ENCODE assay signal across 29 mouse cellular contexts in the genomic region with DNA sequence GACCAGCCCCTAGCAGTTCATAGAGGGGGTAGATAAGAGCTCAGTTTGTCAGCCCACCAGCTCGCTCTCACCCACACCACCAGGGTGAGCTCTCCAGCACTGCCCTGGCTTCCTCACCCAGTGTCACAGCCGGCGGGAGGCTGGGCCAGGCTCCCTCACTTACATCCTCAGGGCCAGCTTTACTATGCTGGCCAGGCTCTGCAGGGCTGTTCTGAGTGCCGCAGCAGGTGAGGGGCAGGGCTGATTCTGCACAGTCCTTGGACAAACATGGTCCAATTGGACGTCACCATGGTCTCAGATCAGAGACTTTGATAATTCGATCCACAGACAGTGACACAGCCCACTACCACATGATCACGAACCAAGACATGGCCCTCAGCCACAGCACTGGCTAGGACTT. TPM values are rescaled to one million over a fixed set of nuclear protein-coding genes. Genes with fewer than 3 reads are reported as not detected.
DNase-seq lines count a peak whose midpoint lies in the region; ATAC-seq and TF ChIP-seq lines count a peak whose summit lies in the region.
"Had no signal": no experiment of that assay in that cellular context is flagged by ENCODE, and none has a peak within 500 bp of the region (broad histone marks: within the 10 kb centered on the region; RNA-seq: fewer than 3 reads in every experiment).

No protein-coding gene starts in this region.

- no peak for TF ChIP-seq CTCF in intestine, postnatal 0 days (IDR thresholded peaks at IDR 0.05; ENCODE audit: low read depth)
- TF ChIP-seq CTCF in liver, postnatal 0 days (IDR thresholded peaks at IDR 0.05; ENCODE audit: low read depth): no peak
- TF ChIP-seq CTCF in midbrain, postnatal 0 days (IDR thresholded peaks at IDR 0.05): no peak

- WGBS in forebrain, embryonic 15.5 days: 88% methylated on average over 7 of the region's 7 CpGs
- whole genome bisulfite sequencing in forebrain, embryonic 10.5 days: 86% methylated on average over 7 of the region's 7 CpGs
- 85% methylated on average over 7 of the region's 7 CpGs for WGBS in intestine, embryonic 15.5 days
- WGBS in intestine, postnatal 0 days: 84% methylated on average over 7 of the region's 7 CpGs
- WGBS in liver, embryonic 12.5 days (ENCODE audit: insufficient replicate concordance): 72% methylated on average over 7 of the region's 7 CpGs
- 73% methylated on average over 7 of the region's 7 CpGs for WGBS in liver, postnatal 0 days (ENCODE audit: insufficient replicate concordance)
- WGBS in midbrain, postnatal 0 days: 82% methylated on average over 7 of the region's 7 CpGs
- WGBS in midbrain, embryonic 14.5 days: 85% methylated on average over 7 of the region's 7 CpGs

- no peaks in the 10 kb centered on the region for H3K9me3 ChIP-seq in forebrain, embryonic 15.5 days
- H3K9me3 ChIP-seq in forebrain, embryonic 10.5 days: no peaks in the 10 kb centered on the region
- H3K9me3 ChIP-seq in intestine, embryonic 15.5 days: no peaks in the 10 kb centered on the region
- no peaks in the 10 kb centered on the region for H3K9me3 ChIP-seq in intestine, postnatal 0 days (ENCODE audit: control insufficient read depth)
- H3K9me3 ChIP-seq in liver, embryonic 12.5 days (replicated peaks): no peaks in the 10 kb centered on the region
- H3K9me3 ChIP-seq in liver, postnatal 0 days (ENCODE audit: low read length): no peaks in the 10 kb centered on the region
- no peaks in the 10 kb centered on the region for H3K9me3 ChIP-seq in midbrain, postnatal 0 days (ENCODE audit: low read length)
- no peaks in the 10 kb centered on the region for H3K9me3 ChIP-seq in midbrain, embryonic 14.5 days (ENCODE audit: control insufficient read depth, low read length)
- H3K9me3 ChIP-seq: embryonic facial prominence, embryonic 12.5 days had no signal

- H3K27ac ChIP-seq in forebrain, embryonic 15.5 days (replicated peaks): no peak overlapping the region
- H3K27ac ChIP-seq in forebrain, embryonic 10.5 days: no peak overlapping the region
- H3K27ac ChIP-seq in intestine, embryonic 15.5 days: no peak overlapping the region
- H3K27ac ChIP-seq in intestine, postnatal 0 days (ENCODE audit: low read depth, low read length): no peak overlapping the region
- no peak overlapping the region for H3K27ac ChIP-seq in liver, embryonic 12.5 days
- H3K27ac ChIP-seq in liver, postnatal 0 days (ENCODE audit: low read depth): no peak overlapping the region
- H3K27ac ChIP-seq in midbrain, postnatal 0 days (ENCODE audit: low read depth, low read length): no peak overlapping the region
- H3K27ac ChIP-seq in midbrain, embryonic 14.5 days (replicated peaks; ENCODE audit: low read depth, low read length): no peak overlapping the region
- H3K27ac ChIP-seq: embryonic facial prominence, embryonic 12.5 days; heart, adult 2 months had no signal

- H3K4me1 ChIP-seq in forebrain, embryonic 15.5 days: no peaks in the 10 kb centered on the region
- no peaks in the 10 kb centered on the region for H3K4me1 ChIP-seq in forebrain, embryonic 10.5 days
- no peaks in the 10 kb centered on the region for H3K4me1 ChIP-seq in intestine, embryonic 15.5 days (replicated peaks)
- H3K4me1 ChIP-seq in intestine, postnatal 0 days (replicated peaks; ENCODE audit: control insufficient read depth, insufficient read depth, low read length): no peaks in the 10 kb centered on the region
- H3K4me1 ChIP-seq in liver, embryonic 12.5 days: no peaks in the 10 kb centered on the region
- H3K4me1 ChIP-seq in liver, postnatal 0 days (ENCODE audit: insufficient read depth): no peaks in the 10 kb centered on the region
- H3K4me1 ChIP-seq in midbrain, postnatal 0 days (ENCODE audit: insufficient read depth, low read length): no peaks in the 10 kb centered on the region
- no peaks in the 10 kb centered on the region for H3K4me1 ChIP-seq in midbrain, embryonic 14.5 days (ENCODE audit: control insufficient read depth, insufficient read depth, low read length)
- H3K4me1 ChIP-seq: embryonic facial prominence, embryonic 12.5 days had no signal

- H3K4me2 ChIP-seq in forebrain, embryonic 15.5 days (replicated peaks): no peak overlapping the region
- H3K4me2 ChIP-seq in intestine, embryonic 15.5 days (replicated peaks): no peak overlapping the region
- no peak overlapping the region for H3K4me2 ChIP-seq in intestine, postnatal 0 days (replicated peaks; ENCODE audit: low read depth)
- no peak overlapping the region for H3K4me2 ChIP-seq in liver, embryonic 12.5 days
- no peak overlapping the region for H3K4me2 ChIP-seq in liver, postnatal 0 days (ENCODE audit: low read depth, low read length)
- no peak overlapping the region for H3K4me2 ChIP-seq in midbrain, postnatal 0 days (ENCODE audit: low read depth, low read length, poor library complexity, severe bottlenecking)
- H3K4me2 ChIP-seq in midbrain, embryonic 14.5 days (ENCODE audit: low read length): no peak overlapping the region
- H3K4me2 ChIP-seq: embryonic facial prominence, embryonic 12.5 days; heart, embryonic 11.5 days had no signal

- no peaks in the 10 kb centered on the region for H3K27me3 ChIP-seq in forebrain, embryonic 15.5 days
- H3K27me3 ChIP-seq in forebrain, embryonic 10.5 days (ENCODE audit: poor library complexity, severe bottlenecking): no peaks in the 10 kb centered on the region
- H3K27me3 ChIP-seq in intestine, embryonic 15.5 days (replicated peaks): no peaks in the 10 kb centered on the region
- H3K27me3 ChIP-seq in intestine, postnatal 0 days (replicated peaks; ENCODE audit: control insufficient read depth, insufficient read depth, low read length): no peaks in the 10 kb centered on the region
- H3K27me3 ChIP-seq in liver, embryonic 12.5 days (replicated peaks): no peaks in the 10 kb centered on the region
- no peaks in the 10 kb centered on the region for H3K27me3 ChIP-seq in liver, postnatal 0 days (ENCODE audit: insufficient read depth, low read length)
- no peaks in the 10 kb centered on the region for H3K27me3 ChIP-seq in midbrain, postnatal 0 days (ENCODE audit: insufficient read depth, low read length)
- H3K27me3 ChIP-seq in midbrain, embryonic 14.5 days (ENCODE audit: control insufficient read depth, insufficient read depth, low read length): no peaks in the 10 kb centered on the region
- H3K27me3 ChIP-seq: embryonic facial prominence, embryonic 12.5 days had no signal

- no peak for TF ChIP-seq EP300 in liver, postnatal 0 days (IDR thresholded peaks at IDR 0.05; ENCODE audit: low read depth)

- no peak overlapping the region for H3K4me3 ChIP-seq in forebrain, embryonic 15.5 days
- H3K4me3 ChIP-seq in forebrain, embryonic 10.5 days: no peak overlapping the region
- no peak overlapping the region for H3K4me3 ChIP-seq in intestine, embryonic 15.5 days (replicated peaks)
- H3K4me3 ChIP-seq in intestine, postnatal 0 days (ENCODE audit: low read depth, low read length): no peak overlapping the region
- no peak overlapping the region for H3K4me3 ChIP-seq in liver, embryonic 12.5 days
- no peak overlapping the region for H3K4me3 ChIP-seq in liver, postnatal 0 days (ENCODE audit: low read depth, low read length)
- H3K4me3 ChIP-seq in midbrain, postnatal 0 days (ENCODE audit: low read depth, low read length): no peak overlapping the region
- H3K4me3 ChIP-seq in midbrain, embryonic 14.5 days (replicated peaks; ENCODE audit: low read depth, low read length): no peak overlapping the region
- H3K4me3 ChIP-seq: embryonic facial prominence, embryonic 12.5 days; heart, adult 2 months had no signal

- H3K9ac ChIP-seq in forebrain, embryonic 15.5 days (replicated peaks): no peak overlapping the region
- H3K9ac ChIP-seq in intestine, embryonic 15.5 days: no peak overlapping the region
- H3K9ac ChIP-seq in intestine, postnatal 0 days (ENCODE audit: low read depth, low read length): no peak overlapping the region
- H3K9ac ChIP-seq in liver, embryonic 12.5 days: no peak overlapping the region
- H3K9ac ChIP-seq in liver, postnatal 0 days (replicated peaks): no peak overlapping the region
- H3K9ac ChIP-seq in midbrain, postnatal 0 days (replicated peaks; ENCODE audit: low read length, poor library complexity, severe bottlenecking): no peak overlapping the region
- H3K9ac ChIP-seq in midbrain, embryonic 14.5 days (replicated peaks; ENCODE audit: low read length): no peak overlapping the region
- H3K9ac ChIP-seq: embryonic facial prominence, embryonic 12.5 days had no signal

- DNase-seq in forebrain, embryonic 10.5 days (ENCODE audit: extremely low spot score, low spot score): no peak
- DNase-seq in liver, postnatal 0 days: no peak
- DNase-seq in midbrain, postnatal 0 days (ENCODE audit: low spot score): no peak
- DNase-seq in midbrain, embryonic 14.5 days: no peak
- DNase-seq: adrenal gland, postnatal 10 days; cerebellum, adult 11 months; cerebellum, adult 8-10 months; cerebellum, postnatal 14 days; embryo, embryonic 11 days; gastrocnemius, postnatal 14 days; heart, adult 2 months; heart, postnatal 36 days had no signal

- peaks cover 47% of the 10 kb centered on the region for H3K36me3 ChIP-seq in forebrain, embryonic 15.5 days
- H3K36me3 ChIP-seq in forebrain, embryonic 10.5 days (replicated peaks): peaks cover 64% of the 10 kb centered on the region
- peaks cover 44% of the 10 kb centered on the region for H3K36me3 ChIP-seq in intestine, embryonic 15.5 days
- peaks cover 48% of the 10 kb centered on the region for H3K36me3 ChIP-seq in intestine, postnatal 0 days (ENCODE audit: control insufficient read depth, insufficient read depth)
- H3K36me3 ChIP-seq in liver, embryonic 12.5 days: peaks cover 51% of the 10 kb centered on the region
- H3K36me3 ChIP-seq in liver, postnatal 0 days (replicated peaks; ENCODE audit: insufficient read depth, low read length): peaks cover 35% of the 10 kb centered on the region
- H3K36me3 ChIP-seq in midbrain, postnatal 0 days (ENCODE audit: insufficient read depth, low read length): peaks cover 42% of the 10 kb centered on the region
- peaks cover 55% of the 10 kb centered on the region for H3K36me3 ChIP-seq in midbrain, embryonic 14.5 days (ENCODE audit: control insufficient read depth, insufficient read depth, low read length)

- ATAC-seq in forebrain, embryonic 15.5 days (replicated peaks): 0 out of 2 replicates have a peak, but pooled peaks have one; percentile 32
- peak; percentile 25; the same call in 1 of the 2 replicates for ATAC-seq in intestine, embryonic 15.5 days
- no peak for ATAC-seq in intestine, postnatal 0 days
- peak; percentile 30; the same call in 1 of the 2 replicates for ATAC-seq in liver, embryonic 12.5 days
- no peak; the same call in 1 of the 2 replicates for ATAC-seq in liver, postnatal 0 days
- ATAC-seq in midbrain, postnatal 0 days (ENCODE audit: low FRiP score): peak; percentile 52; the same call in 1 of the 2 replicates
- no peak for ATAC-seq in midbrain, embryonic 14.5 days (ENCODE audit: low FRiP score, low TSS enrichment)
- ATAC-seq: forebrain, embryonic 14.5 days had no signal

RNA-seq across cellular contexts. Expression of a gene that starts 12.1 kb away (rescaled TPM):
- 77.9 and 81.0 TPM in 2 replicates for polyA plus RNA-seq in forebrain, embryonic 15.5 days (2015; fragmentation: Nextera tagmentation; extraction: Ambion mirVana)
- 81.4 and 84.2 TPM in 2 replicates for polyA plus RNA-seq in forebrain, embryonic 10.5 days (2016; fragmentation: Nextera tagmentation; extraction: Ambion mirVana)
- polyA plus RNA-seq in intestine, embryonic 15.5 days (2015; fragmentation: Nextera tagmentation; extraction: Ambion mirVana): 107 and 114 TPM in 2 replicates
- 155 and 156 TPM in 2 replicates for polyA plus RNA-seq in intestine, postnatal 0 days (2015; fragmentation: Nextera tagmentation; extraction: Ambion mirVana)
- polyA plus RNA-seq in liver, embryonic 12.5 days (2016; fragmentation: Nextera tagmentation; extraction: Ambion mirVana): 60.7 and 65.5 TPM in 2 replicates
- 103 and 120 TPM in 2 replicates for polyA plus RNA-seq in liver, postnatal 0 days (2015; fragmentation: Nextera tagmentation; extraction: Ambion mirVana)
- total RNA-seq in midbrain, postnatal 0 days (2014; rRNA removed): 24.1 and 46.7 TPM in 2 replicates
- polyA plus RNA-seq in midbrain, postnatal 0 days (2015; fragmentation: Nextera tagmentation; extraction: Ambion mirVana): 116 and 125 TPM in 2 replicates
- polyA plus RNA-seq in midbrain, embryonic 14.5 days (2014; fragmentation: Nextera tagmentation; extraction: Ambion mirVana): 78.3 and 79.9 TPM in 2 replicates

RNA-seq across cellular contexts. Expression of a gene that starts 17.8 kb away (rescaled TPM):
- polyA plus RNA-seq in forebrain, embryonic 15.5 days (2015; fragmentation: Nextera tagmentation; extraction: Ambion mirVana): 13.3 and 13.8 TPM in 2 replicates
- 13.1 and 13.5 TPM in 2 replicates for polyA plus RNA-seq in forebrain, embryonic 10.5 days (2016; fragmentation: Nextera tagmentation; extraction: Ambion mirVana)
- 10.2 and 11.1 TPM in 2 replicates for polyA plus RNA-seq in intestine, embryonic 15.5 days (2015; fragmentation: Nextera tagmentation; extraction: Ambion mirVana)
- 4.4 and 4.6 TPM in 2 replicates for polyA plus RNA-seq in intestine, postnatal 0 days (2015; fragmentation: Nextera tagmentation; extraction: Ambion mirVana)
- 11.3 and 12.0 TPM in 2 replicates for polyA plus RNA-seq in liver, embryonic 12.5 days (2016; fragmentation: Nextera tagmentation; extraction: Ambion mirVana)
- polyA plus RNA-seq in liver, postnatal 0 days (2015; fragmentation: Nextera tagmentation; extraction: Ambion mirVana): 3.9 and 5.0 TPM in 2 replicates
- total RNA-seq in midbrain, postnatal 0 days (2014; rRNA removed): 38.9 and 40.3 TPM in 2 replicates
- 6.8 and 7.2 TPM in 2 replicates for polyA plus RNA-seq in midbrain, postnatal 0 days (2015; fragmentation: Nextera tagmentation; extraction: Ambion mirVana)
- polyA plus RNA-seq in midbrain, embryonic 14.5 days (2014; fragmentation: Nextera tagmentation; extraction: Ambion mirVana): 14.0 and 16.0 TPM in 2 replicates

RNA-seq across cellular contexts. Expression of a gene that starts 32.8 kb away (rescaled TPM):
- 147 and 156 TPM in 2 replicates for polyA plus RNA-seq in forebrain, embryonic 15.5 days (2015; fragmentation: Nextera tagmentation; extraction: Ambion mirVana)
- 292 and 294 TPM in 2 replicates for polyA plus RNA-seq in forebrain, embryonic 10.5 days (2016; fragmentation: Nextera tagmentation; extraction: Ambion mirVana)
- 165 and 179 TPM in 2 replicates for polyA plus RNA-seq in intestine, embryonic 15.5 days (2015; fragmentation: Nextera tagmentation; extraction: Ambion mirVana)
- polyA plus RNA-seq in intestine, postnatal 0 days (2015; fragmentation: Nextera tagmentation; extraction: Ambion mirVana): 63.5 and 66.1 TPM in 2 replicates
- 162 and 173 TPM in 2 replicates for polyA plus RNA-seq in liver, embryonic 12.5 days (2016; fragmentation: Nextera tagmentation; extraction: Ambion mirVana)
- 45.0 and 47.6 TPM in 2 replicates for polyA plus RNA-seq in liver, postnatal 0 days (2015; fragmentation: Nextera tagmentation; extraction: Ambion mirVana)
- 37.0 and 48.2 TPM in 2 replicates for total RNA-seq in midbrain, postnatal 0 days (2014; rRNA removed)
- polyA plus RNA-seq in midbrain, postnatal 0 days (2015; fragmentation: Nextera tagmentation; extraction: Ambion mirVana): 131 and 140 TPM in 2 replicates
- polyA plus RNA-seq in midbrain, embryonic 14.5 days (2014; fragmentation: Nextera tagmentation; extraction: Ambion mirVana): 144 and 154 TPM in 2 replicates

RNA-seq across cellular contexts. Expression of a gene that starts 48.2 kb away (rescaled TPM):
- polyA plus RNA-seq in forebrain, embryonic 15.5 days (2015; fragmentation: Nextera tagmentation; extraction: Ambion mirVana): not detected in 2 replicates
- not detected in 2 replicates for polyA plus RNA-seq in forebrain, embryonic 10.5 days (2016; fragmentation: Nextera tagmentation; extraction: Ambion mirVana)
- not detected in 2 replicates for polyA plus RNA-seq in intestine, embryonic 15.5 days (2015; fragmentation: Nextera tagmentation; extraction: Ambion mirVana)
- polyA plus RNA-seq in intestine, postnatal 0 days (2015; fragmentation: Nextera tagmentation; extraction: Ambion mirVana): not detected in 2 replicates
- polyA plus RNA-seq in liver, embryonic 12.5 days (2016; fragmentation: Nextera tagmentation; extraction: Ambion mirVana): not detected in 2 replicates
- not detected in 2 replicates for polyA plus RNA-seq in liver, postnatal 0 days (2015; fragmentation: Nextera tagmentation; extraction: Ambion mirVana)
- total RNA-seq in midbrain, postnatal 0 days (2014; rRNA removed): not detected in 2 replicates
- polyA plus RNA-seq in midbrain, postnatal 0 days (2015; fragmentation: Nextera tagmentation; extraction: Ambion mirVana): not detected in 2 replicates
- polyA plus RNA-seq in midbrain, embryonic 14.5 days (2014; fragmentation: Nextera tagmentation; extraction: Ambion mirVana): not detected in 2 replicates
- total RNA-seq: adrenal gland, postnatal 10 days; adrenal gland, postnatal 4 days; common myeloid progenitor, adult 5-6 weeks; gastrocnemius, postnatal 14 days; heart, adult 2 months; heart, postnatal 36 days; MEL had no signal
- polyA plus RNA-seq: brain, embryonic 14.5 days; C2C12; embryonic facial prominence, embryonic 12.5 days; forebrain, embryonic 14.5 days; frontal cortex, adult 2 months; gonadal fat pad, adult 2 months; heart, adult 2 months; heart, embryonic 11.5 days; heart, embryonic 16.5 days; hindbrain, embryonic 11.5 days; hindbrain, embryonic 16.5 days had no signal

Comparison
In these comparisons a context has a peak if more than half of its experiments do, and no peak if none do; other contexts are left out.
1. ATAC-seq: peak in forebrain, embryonic 15.5 days (single experiment), intestine, embryonic 15.5 days (single experiment), liver, embryonic 12.5 days (single experiment) and midbrain, postnatal 0 days (single experiment); none in intestine, postnatal 0 days (single experiment), liver, postnatal 0 days (single experiment) and midbrain, embryonic 14.5 days (single experiment).